Mouse (Mus musculus) erythroid progenitor cell, adult 5-6 weeks (primary cell): ENCODE measurements around the gene Tiam1. TPM values are rescaled to one million over a fixed set of nuclear protein-coding genes. Genes with fewer than 3 reads are reported as not detected.

Experiments used
- ATAC-seq: replicated peaks from 2 replicates; pipeline ENCODE4 v1.8.0; 2016; ENCODE audit warnings: moderate number of reproducible peaks, mild to moderate bottlenecking, moderate TSS enrichment, inconsistent platforms; ENCODE audit not compliant: poor library complexity, low FRiP score, severe bottlenecking
- total RNA-seq, 2 experiments: library from RNA; stranded (forward) in 1 of 2; stranded (reverse) in 1 of 2; fragments of 150-400 nt in 1 of 2; fragments of 186-747, 209-891 nt in 1 of 2; gene quantifications; 2 replicates each; pipeline versions ENCODE4 v1.2.3 to v1.2.4; 2015 to 2017; ENCODE audit warnings: low replicate concordance in 2 of 2

Gene Tiam1
- 7.5 and 10.1 TPM in 2 replicates for total RNA-seq (2015; ENCODE audit: low replicate concordance)
- 9.6 and 28.4 TPM in 2 replicates for total RNA-seq (2017; ENCODE audit: low replicate concordance)

- ATAC-seq: peak; percentile 94
Measured at GRCm38 (mm10) chr16:90143760-90144516, at the start of gene Tiam1. Gene Tiam1 (minus strand): TSS chr16:90143769.

DNA sequence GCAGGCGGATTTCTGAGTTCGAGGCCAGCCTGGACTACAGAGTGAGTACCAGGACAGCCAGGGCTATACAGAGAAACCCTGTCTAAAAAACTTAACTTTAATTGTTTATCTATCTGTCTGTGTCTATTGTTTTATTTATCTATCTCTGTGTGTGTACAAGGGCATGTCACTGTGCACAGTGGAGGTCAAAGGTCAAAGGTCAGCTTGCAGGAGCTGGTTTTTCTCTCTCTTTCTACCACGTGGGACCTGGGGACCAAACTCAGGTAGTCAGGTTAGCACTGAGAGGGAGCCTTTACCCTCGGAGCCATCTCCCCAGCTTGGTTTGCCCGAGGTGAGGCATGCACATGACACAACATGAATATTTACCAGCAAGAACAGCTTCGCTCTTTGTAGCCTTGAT, 47.7 kb upstream of the Tiam1 start:
- ATAC-seq: no peak

DNA sequence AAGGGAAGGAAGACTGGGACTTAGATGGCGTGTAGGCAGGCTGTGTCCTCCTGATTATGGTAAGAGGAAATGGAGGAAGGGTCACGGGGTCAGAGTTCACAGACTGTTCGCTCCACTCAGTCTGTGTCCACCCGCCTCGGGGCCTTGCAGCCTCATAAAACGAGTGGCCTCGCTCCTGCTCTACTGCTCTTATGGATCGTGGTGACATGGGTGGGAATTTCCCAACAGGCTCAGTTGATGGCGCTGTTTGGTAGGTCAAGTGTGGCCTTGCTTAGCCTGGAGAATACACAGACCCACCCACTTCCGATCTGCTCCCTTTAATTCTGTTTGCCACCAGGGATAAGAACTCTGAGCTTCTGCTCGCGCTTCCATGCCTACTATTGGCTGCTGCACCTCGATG, 43.9 kb upstream of the Tiam1 start:
- no peak; the same call in 1 of the 2 replicates for ATAC-seq

DNA sequence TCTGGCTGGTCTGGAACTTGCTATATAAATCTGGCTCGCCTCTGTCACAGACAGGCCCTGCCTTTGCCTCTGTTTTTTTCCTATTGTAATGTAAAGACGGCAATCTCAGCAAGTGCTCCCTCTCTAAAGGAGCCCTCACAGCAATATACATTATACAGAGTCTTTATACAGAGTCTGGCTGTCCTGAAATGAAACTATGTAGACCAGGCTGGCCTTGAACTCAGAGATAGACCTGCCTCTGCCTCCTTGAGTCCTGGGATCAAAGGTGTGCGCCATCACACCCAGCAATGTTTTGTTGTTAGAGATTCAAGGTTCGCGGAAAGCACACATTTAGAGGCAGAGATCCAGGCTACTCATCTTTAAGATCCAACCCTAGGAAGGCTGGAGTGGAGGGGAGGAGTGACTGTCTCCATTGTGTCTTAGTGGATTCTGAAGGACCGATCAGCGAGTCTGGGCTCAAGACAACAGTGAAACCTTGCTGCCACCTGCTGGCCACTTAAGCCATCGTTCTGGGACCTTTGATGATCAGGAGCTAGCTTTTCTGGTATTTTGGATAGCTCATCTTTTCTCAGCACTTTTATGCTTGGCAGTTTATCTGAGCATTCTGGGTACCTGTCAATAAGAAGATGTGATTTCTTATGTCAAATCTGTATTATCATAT, 42.5 kb upstream of the Tiam1 start:
- ATAC-seq: peak; percentile 77

GRCm38 (mm10) chr16:90184135-90184534, 40.6 kb upstream of the Tiam1 start:
- ATAC-seq: no peak

GRCm38 (mm10) chr16:90181673-90182072, 38.1 kb upstream of the Tiam1 start:
- no peak for ATAC-seq

- ATAC-seq: no peak
Measured at GRCm38 (mm10) chr16:90180975-90181374, 37.4 kb upstream of the Tiam1 start.

DNA sequence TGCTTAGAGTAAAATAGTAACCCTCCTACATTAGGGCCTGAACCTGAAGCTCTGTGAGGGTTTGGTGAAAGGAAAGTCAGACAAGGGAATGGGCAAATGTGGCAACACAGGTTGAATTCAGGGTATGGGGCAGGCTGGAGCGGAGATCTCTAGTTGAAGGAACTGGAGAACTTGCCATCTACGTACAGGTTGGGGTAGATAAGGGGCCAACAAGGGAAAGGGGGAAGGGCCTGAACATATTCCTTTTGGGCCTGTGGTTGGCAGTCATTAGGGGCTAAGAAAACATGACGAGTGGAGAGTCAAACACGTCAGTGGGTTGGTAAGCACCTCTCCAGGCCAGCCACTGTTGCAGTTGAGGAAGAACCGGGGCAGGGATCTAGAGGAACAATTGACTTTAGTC, 36.3 kb upstream of the Tiam1 start:
- no peak for ATAC-seq

GRCm38 (mm10) chr16:90178404-90178803, 34.8 kb upstream of the Tiam1 start:
- ATAC-seq: no peak

GRCm38 (mm10) chr16:90177425-90177824, 33.9 kb upstream of the Tiam1 start:
- no peak for ATAC-seq

GRCm38 (mm10) chr16:90176472-90176871, 32.9 kb upstream of the Tiam1 start:
- no peak for ATAC-seq

DNA sequence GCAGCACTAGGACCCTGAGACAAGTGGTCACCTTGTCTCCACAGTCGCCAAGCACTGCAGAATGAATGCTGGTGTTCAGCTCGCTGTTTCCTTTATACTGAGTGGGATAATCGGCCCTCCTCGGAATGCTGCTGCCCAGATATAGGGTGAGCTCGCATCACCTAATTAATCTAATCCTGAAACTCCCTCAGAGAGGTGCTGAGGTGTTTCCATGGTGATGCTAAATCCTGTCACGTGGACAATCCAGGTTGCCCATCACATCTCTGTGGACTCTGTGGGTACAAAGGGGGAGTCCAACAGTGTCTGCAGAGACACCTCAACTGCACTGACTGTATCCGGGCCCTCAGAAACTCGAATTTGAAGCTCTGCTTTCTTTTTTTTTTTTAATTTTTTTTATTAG, 27.8 kb upstream of the Tiam1 start:
- no peak for ATAC-seq

GRCm38 (mm10) chr16:90170676-90171075, 27.1 kb upstream of the Tiam1 start:
- no peak for ATAC-seq

- ATAC-seq: no peak
Measured at GRCm38 (mm10) chr16:90169863-90170630, 26.5 kb upstream of the Tiam1 start.

DNA sequence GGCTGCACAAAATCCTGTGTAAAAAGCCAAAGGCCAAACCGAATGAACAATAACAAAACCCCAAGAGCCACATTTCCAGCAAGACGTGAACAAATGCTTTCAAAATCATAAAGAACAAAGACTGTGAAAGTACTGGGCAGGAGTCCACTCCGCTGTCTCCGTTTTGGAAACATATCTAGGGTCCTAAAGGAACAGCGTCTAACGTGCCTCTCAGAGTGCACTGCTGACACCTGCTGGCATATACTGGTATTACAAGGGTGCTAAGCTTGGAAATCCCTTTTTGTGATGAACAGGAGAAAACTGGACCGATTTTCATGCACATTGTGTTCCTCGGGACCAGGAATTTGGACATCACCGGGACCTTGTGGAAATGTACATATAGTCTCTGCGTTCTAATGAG, 24.1 kb upstream of the Tiam1 start:
- peak; percentile 65; the same call in 1 of the 2 replicates for ATAC-seq

DNA sequence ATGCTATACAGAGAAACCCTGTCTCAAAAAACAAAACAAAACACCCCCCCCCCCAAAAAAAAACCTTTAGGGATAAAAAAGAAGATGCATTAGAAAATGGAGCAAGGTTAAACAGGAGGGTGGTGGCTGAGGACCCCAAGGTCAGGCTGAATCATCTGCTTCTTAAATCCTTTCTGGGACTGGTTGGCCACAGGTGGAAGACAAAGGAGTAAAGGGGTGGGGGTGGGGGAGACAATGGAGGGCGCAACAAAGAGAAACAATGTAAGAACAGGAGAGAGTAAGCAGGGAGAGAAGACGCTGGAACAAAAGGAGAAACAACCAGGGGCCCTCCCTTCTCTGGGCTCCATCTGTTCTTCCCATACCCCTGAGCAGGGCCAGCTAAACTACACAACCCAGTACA, 21.9 kb upstream of the Tiam1 start:
- ATAC-seq: no peak

DNA sequence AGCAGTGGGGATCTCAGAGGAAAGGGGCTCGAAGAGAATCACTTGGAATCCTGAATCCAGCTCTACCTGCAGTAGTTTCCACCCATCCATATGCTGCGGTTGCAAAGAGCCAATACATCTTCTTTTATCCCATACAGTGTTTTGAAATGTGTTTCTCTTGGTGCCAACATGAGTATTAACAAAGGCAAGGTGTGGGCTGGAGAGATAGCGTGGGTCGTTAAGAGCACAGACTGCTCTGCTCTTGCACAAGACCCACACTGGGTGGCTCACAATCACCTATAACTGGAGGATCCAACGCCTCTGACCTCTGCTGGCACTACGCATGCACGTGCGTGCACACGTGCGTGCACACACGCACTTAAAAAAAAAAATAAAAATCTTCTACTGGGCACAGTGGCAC, 21.4 kb upstream of the Tiam1 start:
- ATAC-seq: no peak

GRCm38 (mm10) chr16:90155080-90155479, 11.5 kb upstream of the Tiam1 start:
- no peak for ATAC-seq

GRCm38 (mm10) chr16:90150820-90151219, 7.3 kb upstream of the Tiam1 start:
- ATAC-seq: no peak

GRCm38 (mm10) chr16:90150126-90150525, 6.6 kb upstream of the Tiam1 start:
- no peak for ATAC-seq

- ATAC-seq: no peak
Measured at GRCm38 (mm10) chr16:90149335-90149734, 5.8 kb upstream of the Tiam1 start.
